Mouse (Mus musculus): ENCODE data around the gene Tgm2. TPM values are rescaled to one million over a fixed set of nuclear protein-coding genes. Genes with fewer than 3 reads are reported as not detected.

Tgm2 gene
- polyA plus RNA-seq, 1 experiment: 7.2 TPM

- no peak for TF ChIP-seq GATA1 (IDR thresholded peaks at IDR 0.05; ENCODE audit: low read length)
Observed at GRCm38 (mm10) chr2:158115838-158116453, 30.3 kb downstream of the Tgm2 start.

GRCm38 (mm10) chr2:158114931-158115330 is 31.3 kb downstream of the Tgm2 start:
- TF ChIP-seq GATA1 (IDR thresholded peaks at IDR 0.05; ENCODE audit: low read length): no peak

GRCm38 (mm10) chr2:158113591-158114257 is 32.5 kb downstream of the Tgm2 start:
- no peak for TF ChIP-seq GATA1 (IDR thresholded peaks at IDR 0.05; ENCODE audit: low read length)

- TF ChIP-seq GATA1 (IDR thresholded peaks at IDR 0.05; ENCODE audit: low read length): no peak
Observed at GRCm38 (mm10) chr2:158109516-158109915, 36.7 kb downstream of the Tgm2 start.

GRCm38 (mm10) chr2:158106947-158107587 is 39.2 kb downstream of the Tgm2 start:
- no peak for TF ChIP-seq GATA1 (IDR thresholded peaks at IDR 0.05; ENCODE audit: low read length)

GRCm38 (mm10) chr2:158105605-158106004 is 40.6 kb downstream of the Tgm2 start:
- TF ChIP-seq GATA1 (IDR thresholded peaks at IDR 0.05; ENCODE audit: low read length): no peak

- TF ChIP-seq GATA1 (IDR thresholded peaks at IDR 0.05; ENCODE audit: low read length): no peak
Observed at GRCm38 (mm10) chr2:158104966-158105365, 41.3 kb downstream of the Tgm2 start.

GRCm38 (mm10) chr2:158101768-158102167 is 44.5 kb downstream of the Tgm2 start:
- no peak for TF ChIP-seq GATA1 (IDR thresholded peaks at IDR 0.05; ENCODE audit: low read length)

- no peak for TF ChIP-seq GATA1 (IDR thresholded peaks at IDR 0.05; ENCODE audit: low read length)
Observed at GRCm38 (mm10) chr2:158099537-158099936, 46.7 kb downstream of the Tgm2 start.

GRCm38 (mm10) chr2:158098730-158099129 is 47.5 kb downstream of the Tgm2 start:
- no peak for TF ChIP-seq GATA1 (IDR thresholded peaks at IDR 0.05; ENCODE audit: low read length)

- TF ChIP-seq GATA1 (IDR thresholded peaks at IDR 0.05; ENCODE audit: low read length): no peak
Observed at GRCm38 (mm10) chr2:158097071-158097470, 49.2 kb downstream of the Tgm2 start.

- no peak for TF ChIP-seq GATA1 (IDR thresholded peaks at IDR 0.05; ENCODE audit: low read length)
Observed at GRCm38 (mm10) chr2:158094846-158095245, 51.4 kb downstream of the Tgm2 start.

GRCm38 (mm10) chr2:158094300-158094699 is 51.9 kb downstream of the Tgm2 start:
- TF ChIP-seq GATA1 (IDR thresholded peaks at IDR 0.05; ENCODE audit: low read length): no peak

GRCm38 (mm10) chr2:158093345-158093744 is 52.9 kb downstream of the Tgm2 start:
- TF ChIP-seq GATA1 (IDR thresholded peaks at IDR 0.05; ENCODE audit: low read length): no peak

GRCm38 (mm10) chr2:158090096-158090495 is 56.1 kb downstream of the Tgm2 start:
- TF ChIP-seq GATA1 (IDR thresholded peaks at IDR 0.05; ENCODE audit: low read length): no peak

- TF ChIP-seq GATA1 (IDR thresholded peaks at IDR 0.05; ENCODE audit: low read length): no peak
Observed at GRCm38 (mm10) chr2:158084486-158084885, 61.8 kb downstream of the Tgm2 start.
